Mouse (Mus musculus) erythroid progenitor cell, adult 5-6 weeks (primary cell): ENCODE measurements around the gene Esp24. TPM values are rescaled to one million over a fixed set of nuclear protein-coding genes. Genes with fewer than 3 reads are reported as not detected.
"Not testable (repeated sequence)": the region's sequence is repeated elsewhere in the genome, so short reads cannot be mapped to it uniquely, and the experiment has no call there.

Experiments
- ATAC-seq: replicated peaks from 2 replicates; pipeline ENCODE4 v1.8.0; 2016; ENCODE audit warnings: moderate number of reproducible peaks, mild to moderate bottlenecking, moderate TSS enrichment, inconsistent platforms; ENCODE audit not compliant: poor library complexity, low FRiP score, severe bottlenecking
- total RNA-seq, 2 experiments: library from RNA; stranded (forward) in 1 of 2; stranded (reverse) in 1 of 2; fragments of 150-400 nt in 1 of 2; fragments of 186-747, 209-891 nt in 1 of 2; gene quantifications; 2 replicates each; pipeline versions ENCODE4 v1.2.3 to v1.2.4; 2015 to 2017; ENCODE audit warnings: low replicate concordance in 2 of 2

Gene Esp24
- total RNA-seq (2015; ENCODE audit: low replicate concordance) (not detected in 2 replicates), total RNA-seq (2017; ENCODE audit: low replicate concordance) (not detected in 2 replicates)

GRCm38 (mm10) chr17:39036395-39036794 is at the start of gene Esp24:
Gene Esp24, plus strand, starts transcription at chr17:39036695.
- not testable (repeated sequence) for ATAC-seq

DNA sequence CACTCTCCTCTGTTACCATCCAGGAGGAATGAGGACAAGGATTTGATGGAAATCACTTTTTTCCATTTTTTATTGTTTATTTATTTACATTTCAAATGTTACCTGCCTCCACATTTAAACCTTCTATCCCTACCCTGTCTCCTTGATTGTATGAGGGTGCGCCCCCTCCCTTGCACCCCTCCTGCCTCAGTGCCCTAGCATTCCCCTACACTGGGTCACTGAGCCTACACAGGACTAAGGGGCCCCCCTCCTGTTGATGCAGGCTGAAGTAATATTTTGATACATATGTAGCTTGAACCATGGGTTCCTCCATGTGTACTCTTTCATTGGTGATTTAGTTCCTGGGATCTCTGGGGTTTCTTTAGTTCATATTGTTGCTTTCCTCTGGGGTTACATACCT is 26.6 kb upstream of the Esp24 start:
- ATAC-seq: no peak

- no peak for ATAC-seq
Observed at GRCm38 (mm10) chr17:39010675-39011638, 25.5 kb upstream of the Esp24 start.

GRCm38 (mm10) chr17:39017184-39017583 is 19.3 kb upstream of the Esp24 start:
- no peak for ATAC-seq

GRCm38 (mm10) chr17:39043241-39043640 is 6.7 kb downstream of the Esp24 start, which contains the start of gene Gm21903:
Gene Gm21903, minus strand, starts transcription at chr17:39043341.
- no peak for ATAC-seq

DNA sequence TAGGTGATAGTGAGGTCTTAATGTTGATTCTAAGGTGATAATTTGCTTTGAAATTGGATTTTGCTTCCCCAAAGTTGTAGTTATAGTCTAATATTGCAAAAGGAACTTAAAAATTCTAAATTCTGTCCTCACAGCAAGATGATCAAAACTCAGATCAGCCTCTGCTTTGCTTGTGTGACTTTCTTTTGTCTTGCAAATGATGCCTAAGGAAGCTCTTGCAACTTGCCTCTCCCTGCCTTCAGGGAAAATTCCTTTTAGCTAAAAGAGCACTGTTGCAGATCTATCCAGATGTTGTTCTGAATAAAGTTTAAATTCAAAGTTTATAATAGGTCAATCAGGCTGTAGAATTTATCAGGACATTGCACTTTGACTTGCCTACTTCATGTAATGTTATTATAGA is 27.1 kb downstream of the Esp24 start:
- ATAC-seq: no peak

- ATAC-seq: no peak
Observed at GRCm38 (mm10) chr17:39076937-39077336, 40.4 kb downstream of the Esp24 start, which contains the start of gene Esp23. Gene Esp23, minus strand, starts transcription at chr17:39077037.

Other genes with a start within 250 kb of the Esp24 start
- gene Gm21903, start 6.6 kb downstream of the Esp24 start, total RNA-seq (2015; ENCODE audit: low replicate concordance): not detected in 2 replicates
- not detected in 2 replicates for gene Gm21903, start 6.6 kb downstream of the Esp24 start, total RNA-seq (2017; ENCODE audit: low replicate concordance)
- not detected in 2 replicates for gene Esp23, start 40.3 kb downstream of the Esp24 start, total RNA-seq (2015; ENCODE audit: low replicate concordance)
- gene Esp23, start 40.3 kb downstream of the Esp24 start, total RNA-seq (2017; ENCODE audit: low replicate concordance): not detected in 2 replicates
- not detected in 2 replicates for gene Esp22, start 58.6 kb downstream of the Esp24 start, total RNA-seq (2015; ENCODE audit: low replicate concordance)
- not detected in 2 replicates for gene Esp22, start 58.6 kb downstream of the Esp24 start, total RNA-seq (2017; ENCODE audit: low replicate concordance)